ENCODE assay signal across 10 mouse cellular contexts in the genomic region with DNA sequence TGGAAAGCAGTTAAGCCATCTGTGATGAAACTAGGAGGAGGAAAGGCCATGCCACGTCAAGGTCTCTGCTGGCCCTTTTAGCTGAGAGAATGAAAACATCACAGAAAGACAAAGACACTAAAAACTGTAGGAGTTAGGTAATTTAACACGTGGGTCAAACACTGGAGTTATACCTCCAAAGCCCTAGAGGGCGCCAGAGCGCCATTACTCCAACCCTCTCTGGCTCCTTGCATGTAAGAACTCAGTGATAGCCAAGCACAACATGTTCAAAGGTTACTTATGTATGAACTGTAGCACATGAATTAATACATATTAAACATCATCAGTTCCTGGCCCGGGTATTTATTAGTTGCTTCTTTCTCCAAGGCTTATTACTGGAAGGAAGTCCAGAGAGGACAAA. TPM values are rescaled to one million over a fixed set of nuclear protein-coding genes. Genes with fewer than 3 reads are reported as not detected.
DNase-seq lines count a peak whose midpoint lies in the region; ATAC-seq and TF ChIP-seq lines count a peak whose summit lies in the region.
"Had no signal": no experiment of that assay in that cellular context is flagged by ENCODE, and none has a peak within 500 bp of the region (broad histone marks: within the 10 kb centered on the region; RNA-seq: fewer than 3 reads in every experiment).

No protein-coding gene starts in this region.

- H3K36me3 ChIP-seq in kidney, embryonic 14.5 days (ENCODE audit: control insufficient read depth, insufficient read depth, low read length), result peaks cover 8% of the 10 kb centered on the region; the same call in 1 of the 2 replicates
- no peaks in the 10 kb centered on the region for H3K36me3 ChIP-seq in MEL (ENCODE audit: control insufficient read depth in 1 of 2, insufficient read depth in 2 of 2, low read length in 2 of 2)
- H3K36me3 ChIP-seq in embryonic facial prominence, embryonic 11.5 days (replicated peaks; ENCODE audit: control insufficient read depth, insufficient read depth, low read depth, low read length), result no peaks in the 10 kb centered on the region
- no peaks in the 10 kb centered on the region for H3K36me3 ChIP-seq in splenic B cell, adult 2 months (ENCODE audit: control insufficient read depth, insufficient read depth, low read length, poor library complexity, severe bottlenecking)

- H3K79me2 ChIP-seq in MEL (ENCODE audit: control insufficient read depth, insufficient read depth, low read length, poor library complexity), result no peaks in the 10 kb centered on the region; the same call in 1 of the 2 replicates

- no peaks in the 10 kb centered on the region for H3K27me3 ChIP-seq in kidney, embryonic 14.5 days (ENCODE audit: control insufficient read depth, insufficient read depth, low read length)
- no peaks in the 10 kb centered on the region for H3K27me3 ChIP-seq in MEL (ENCODE audit: control insufficient read depth in 1 of 2, insufficient read depth in 2 of 2, low read length in 2 of 2)
- H3K27me3 ChIP-seq in embryonic facial prominence, embryonic 11.5 days (ENCODE audit: control insufficient read depth, insufficient read depth, low read length), result no peaks in the 10 kb centered on the region
- no peaks in the 10 kb centered on the region for H3K27me3 ChIP-seq in splenic B cell, adult 2 months (ENCODE audit: control insufficient read depth, insufficient read depth, low read length, poor library complexity, severe bottlenecking)

- H3K4me1 ChIP-seq in kidney, embryonic 14.5 days (ENCODE audit: control insufficient read depth, insufficient read depth, low read length), result peaks cover 8% of the 10 kb centered on the region
- H3K4me1 ChIP-seq in MEL (ENCODE audit: control insufficient read depth in 1 of 2, insufficient read depth in 2 of 2, low read length in 2 of 2), result peaks cover 2% of the 10 kb centered on the region in 2 experiments; a peak in 2 of 4 replicates
- 0 out of 2 replicates have a peak, but pooled peaks cover 3% of the 10 kb centered on the region for H3K4me1 ChIP-seq in embryonic facial prominence, embryonic 11.5 days (ENCODE audit: control insufficient read depth, insufficient read depth, low read length)
- peaks cover 6% of the 10 kb centered on the region for H3K4me1 ChIP-seq in lung, adult 2 months (ENCODE audit: control insufficient read depth, insufficient read depth, low read length)

- TF ChIP-seq POLR2A in MEL (IDR thresholded peaks at IDR 0.05; ENCODE audit: control insufficient read depth in 1 of 2, insufficient read depth in 1 of 2, low read depth in 1 of 2, low read length in 2 of 2, poor library complexity in 1 of 2), result no peak
- no peak for TF ChIP-seq POLR2A in lung, adult 2 months (IDR thresholded peaks at IDR 0.05; ENCODE audit: borderline replicate concordance, extremely low read depth, low read depth, low read length)

- TF ChIP-seq RAD21 in MEL (IDR thresholded peaks at IDR 0.05; ENCODE audit: low read depth, low read length), result peak; percentile 47

- intact Hi-C loops in left cerebral cortex, postnatal 36 days (cut with DNase I), result no loop called here

- WGBS in kidney, embryonic 14.5 days, result 50% methylated on average over 5 of the region's 5 CpGs
- 46% methylated on average over 5 of the region's 5 CpGs for WGBS in embryonic facial prominence, embryonic 11.5 days
- 59% methylated on average over 5 of the region's 5 CpGs for WGBS in lung, adult 2 months

- no peaks in the 10 kb centered on the region for H3K9me3 ChIP-seq in kidney, embryonic 14.5 days (ENCODE audit: control insufficient read depth, low read length)
- H3K9me3 ChIP-seq in MEL (replicated peaks; ENCODE audit: insufficient read depth, low read length), result no peaks in the 10 kb centered on the region
- H3K9me3 ChIP-seq in embryonic facial prominence, embryonic 11.5 days (replicated peaks; ENCODE audit: control insufficient read depth, low read length), result no peaks in the 10 kb centered on the region; the same call in 1 of the 2 replicates

- TF ChIP-seq CTCF in MEL (IDR thresholded peaks at IDR 0.05 in 2 of 3, conservative IDR thresholded peaks at IDR 0.05 in 1 of 3; ENCODE audit: control insufficient read depth in 1 of 3, insufficient read depth in 1 of 3, low read depth in 2 of 3, low read length in 3 of 3, poor library complexity in 1 of 3, severe bottlenecking in 1 of 3), result peak; percentile 80 to 97 (median 92)
- peak; percentile 75 for TF ChIP-seq CTCF in lung, adult 2 months (IDR thresholded peaks at IDR 0.05; ENCODE audit: insufficient read depth, low read length)

- H3K9ac ChIP-seq in kidney, embryonic 14.5 days (ENCODE audit: low read depth, low read length), result no peak overlapping the region
- no peak overlapping the region for H3K9ac ChIP-seq in MEL (ENCODE audit: control insufficient read depth, low read depth, low read length, poor library complexity, severe bottlenecking)
- H3K9ac ChIP-seq in embryonic facial prominence, embryonic 11.5 days (replicated peaks; ENCODE audit: low read length), result no peak overlapping the region

- TF ChIP-seq EP300 in MEL (IDR thresholded peaks at IDR 0.05; ENCODE audit: low read depth in 1 of 2, low read length in 2 of 2), result no peak

- no peak for ATAC-seq in kidney, embryonic 14.5 days (ENCODE audit: low FRiP score, low TSS enrichment)
- ATAC-seq in embryonic facial prominence, embryonic 11.5 days (replicated peaks; ENCODE audit: insufficient number of reproducible peaks, low FRiP score, low TSS enrichment, low read depth), result no peak

- no peak overlapping the region for H3K4me2 ChIP-seq in kidney, embryonic 14.5 days (replicated peaks; ENCODE audit: low read depth, low read length)
- no peak overlapping the region for H3K4me2 ChIP-seq in embryonic facial prominence, embryonic 11.5 days (ENCODE audit: low read depth, low read length)

- DNase-seq in kidney, adult 11 months, result peak; percentile 37
- DNase-seq in MEL (ENCODE audit: low read depth, low spot score), result peak; percentile 92
- peak; percentile 33 for DNase-seq in embryonic facial prominence, embryonic 11.5 days (ENCODE audit: low spot score)
- DNase-seq in lung, adult 2 months, result no peak
- DNase-seq in splenic B cell, adult 2 months (ENCODE audit: low read depth, low spot score), result peak; percentile 86
- DNase-seq in neural tube, embryonic 10.5 days (ENCODE audit: extremely low spot score, low spot score), result no peak
- no peak for DNase-seq in left cerebral cortex, postnatal 36 days (ENCODE audit: low spot score in 2 of 2)

- no peak overlapping the region for H3K4me3 ChIP-seq in kidney, embryonic 14.5 days (ENCODE audit: low read length)
- no peak overlapping the region for H3K4me3 ChIP-seq in MEL (ENCODE audit: control insufficient read depth in 1 of 2, insufficient read depth in 1 of 2, low read depth in 2 of 2, low read length in 2 of 2)
- H3K4me3 ChIP-seq in embryonic facial prominence, embryonic 11.5 days (ENCODE audit: low read depth, low read length), result no peak overlapping the region
- no peak overlapping the region for H3K4me3 ChIP-seq in lung, adult 2 months (replicated peaks; ENCODE audit: extremely low read depth, low read depth, low read length)
- H3K4me3 ChIP-seq: erythroblast, embryonic 14.5 days; myocyte had no signal

- no peak overlapping the region for H3K27ac ChIP-seq in kidney, embryonic 14.5 days (ENCODE audit: low read depth, low read length)
- H3K27ac ChIP-seq in MEL (ENCODE audit: control insufficient read depth, low read depth, low read length), result no peak overlapping the region
- H3K27ac ChIP-seq in embryonic facial prominence, embryonic 11.5 days (replicated peaks; ENCODE audit: low read depth, low read length), result no peak overlapping the region

TF ChIP-seq in MEL, 35 proteins besides CTCF, POLR2A, EP300 and RAD21 (continues in another document):
- no peak for TF ChIP-seq UBTF (IDR thresholded peaks at IDR 0.05; ENCODE audit: borderline replicate concordance, insufficient read depth, low read depth, low read length)
- TF ChIP-seq USF1 (IDR thresholded peaks at IDR 0.05; ENCODE audit: low read depth, low read length), result peak; percentile 67; the same call in 1 of the 2 replicates
- no peak for TF ChIP-seq ZMIZ1 (IDR thresholded peaks at IDR 0.05; ENCODE audit: low read depth, low read length)
- no peak for TF ChIP-seq BHLHE40 (IDR thresholded peaks at IDR 0.05; ENCODE audit: borderline replicate concordance, low read depth, low read length)
- TF ChIP-seq SIN3A (IDR thresholded peaks at IDR 0.05; ENCODE audit: low read length), result peak; percentile 73
- no peak for TF ChIP-seq ZC3H11A (IDR thresholded peaks at IDR 0.05; ENCODE audit: low read depth, low read length)
- no peak for TF ChIP-seq CHD1 (IDR thresholded peaks at IDR 0.05; ENCODE audit: low read depth, low read length)
- TF ChIP-seq TCF12 (IDR thresholded peaks at IDR 0.05; ENCODE audit: low read depth, low read length), result no peak
- peak; percentile 92 for TF ChIP-seq MAX (IDR thresholded peaks at IDR 0.05; ENCODE audit: low read length)
- TF ChIP-seq MYC (IDR thresholded peaks at IDR 0.05; ENCODE audit: low read depth, low read length), result peak; percentile 98
- no peak for TF ChIP-seq KAT2A (conservative IDR thresholded peaks at IDR 0.05; ENCODE audit: low read depth, low read length)
- no peak for TF ChIP-seq USF2 (IDR thresholded peaks at IDR 0.05; ENCODE audit: borderline replicate concordance in 1 of 2, insufficient read depth in 1 of 2, low read depth in 1 of 2, low read length in 2 of 2)
- TF ChIP-seq TAL1 (IDR thresholded peaks at IDR 0.05; ENCODE audit: low read length), result no peak
- no peak for TF ChIP-seq ZKSCAN1 (IDR thresholded peaks at IDR 0.05; ENCODE audit: low read depth, low read length)
- TF ChIP-seq HCFC1 (IDR thresholded peaks at IDR 0.05; ENCODE audit: low read depth, low read length), result peak; percentile 71

RNA-seq across cellular contexts. Expression of a gene that starts 58.8 kb away (rescaled TPM):
- polyA plus RNA-seq in kidney, embryonic 14.5 days (2014; fragmentation: Nextera tagmentation; extraction: Ambion mirVana), result 0.81 and 1.9 TPM in 2 replicates
- 17.9 and 23.9 TPM in 2 replicates for total RNA-seq in MEL (2012; rRNA removed)
- polyA plus RNA-seq in MEL (2012; ENCODE audit: insufficient read depth in 1 of 2, insufficient read length in 2 of 2, low read depth in 1 of 2, low replicate concordance in 2 of 2, missing spikeins in 1 of 2), result not detected
- 1.1 TPM in 1 of 2 replicates, not detected in the other for polyA plus RNA-seq in embryonic facial prominence, embryonic 11.5 days (2014; fragmentation: Nextera tagmentation; extraction: Ambion mirVana)
- polyA plus RNA-seq in lung, adult 2 months (2012; rRNA removed), result 0.85 TPM in 1 of 2 replicates, not detected in the other
- total RNA-seq in left cerebral cortex, postnatal 36 days (2021), result 1 to 10 TPM; 1.0 to 1.1 TPM
- polyA plus RNA-seq: erythroblast, embryonic 14.5 days had no signal

RNA-seq across cellular contexts. Expression of a gene that starts 59.3 kb away (rescaled TPM):
- 78.7 and 116 TPM in 2 replicates for polyA plus RNA-seq in kidney, embryonic 14.5 days (2014; fragmentation: Nextera tagmentation; extraction: Ambion mirVana)
- 99.2 and 113 TPM in 2 replicates for total RNA-seq in MEL (2012; rRNA removed)
- 100 to 1,000 TPM in 1 of 2 experiments, 10 to 100 TPM in 1; 81.1 to 149 TPM for polyA plus RNA-seq in MEL (2012; ENCODE audit: insufficient read depth in 1 of 2, insufficient read length in 2 of 2, low read depth in 1 of 2, low replicate concordance in 2 of 2, missing spikeins in 1 of 2)
- 111 and 125 TPM in 2 replicates for polyA plus RNA-seq in embryonic facial prominence, embryonic 11.5 days (2014; fragmentation: Nextera tagmentation; extraction: Ambion mirVana)
- polyA plus RNA-seq in lung, adult 2 months (2012; rRNA removed), result 73.4 and 92.4 TPM in 2 replicates
- total RNA-seq in left cerebral cortex, postnatal 36 days (2021), result 100 to 1,000 TPM; 106 to 114 TPM

Comparison
In these comparisons a context has a peak if more than half of its experiments do, and no peak if none do; other contexts are left out.
1. DNase-seq: peak in kidney, adult 11 months (single experiment), MEL (single experiment), embryonic facial prominence, embryonic 11.5 days (single experiment) and splenic B cell, adult 2 months (single experiment); none in lung, adult 2 months (single experiment), neural tube, embryonic 10.5 days (single experiment) and left cerebral cortex, postnatal 36 days (0 of 2).